Mouse (Mus musculus) kidney, adult 8-10 months (tissue): ENCODE data around the gene Morf4l1.
"Not testable (repeated sequence)": the region's sequence is repeated elsewhere in the genome, so short reads cannot be mapped to it uniquely, and the experiment has no call there.

Experiments
- DNase-seq, 2 experiments: peaks; one replicate each; pipeline ENCODE4 v3.0.0; 2022

Morf4l1 gene

GRCm38 (mm10) chr9:90060574-90060875, 54.0 kb downstream of the Morf4l1 start:
- no peak for DNase-seq

DNA sequence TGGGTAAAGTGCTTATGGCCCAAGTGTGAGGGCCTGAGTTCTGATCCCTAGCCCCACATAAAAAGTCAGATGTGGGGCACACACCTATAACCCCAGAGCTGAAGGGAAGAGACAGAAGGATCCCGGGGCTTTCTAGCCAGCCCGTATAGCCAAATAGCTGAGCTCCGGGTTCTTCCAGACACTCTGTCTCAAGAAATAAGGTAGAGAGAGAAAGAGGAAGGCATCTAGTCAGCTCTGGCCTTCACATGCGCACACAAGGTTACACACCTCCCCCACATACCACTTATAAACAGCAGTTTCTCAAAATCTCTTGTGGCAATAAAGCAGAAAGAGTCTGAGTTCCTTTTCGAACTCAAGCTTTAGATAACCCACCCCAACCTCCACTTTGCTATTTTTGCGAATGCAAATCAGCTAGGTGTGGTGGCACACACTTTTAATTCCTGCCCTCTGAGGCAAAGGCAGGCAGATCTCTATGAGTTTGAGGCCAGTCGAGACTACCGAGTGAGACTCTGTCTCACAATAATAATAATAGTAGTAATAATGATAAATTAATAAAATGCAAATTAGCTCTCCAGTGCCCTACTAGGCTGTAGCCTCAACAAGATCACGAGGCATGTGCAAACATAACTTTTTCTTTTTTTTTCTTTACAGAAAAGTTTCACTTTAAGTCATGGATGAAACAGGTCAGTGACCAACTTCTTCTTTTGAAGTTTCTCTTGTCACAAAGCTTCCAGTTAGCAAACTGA, 54.6 kb downstream of the Morf4l1 start:
- no peak for DNase-seq

GRCm38 (mm10) chr9:90056716-90057115, 57.9 kb downstream of the Morf4l1 start:
- no peak for DNase-seq

- no peak for DNase-seq
Observed at GRCm38 (mm10) chr9:90055911-90056310, 58.7 kb downstream of the Morf4l1 start.

GRCm38 (mm10) chr9:90055409-90055808, 59.2 kb downstream of the Morf4l1 start:
- DNase-seq = no peak

DNA sequence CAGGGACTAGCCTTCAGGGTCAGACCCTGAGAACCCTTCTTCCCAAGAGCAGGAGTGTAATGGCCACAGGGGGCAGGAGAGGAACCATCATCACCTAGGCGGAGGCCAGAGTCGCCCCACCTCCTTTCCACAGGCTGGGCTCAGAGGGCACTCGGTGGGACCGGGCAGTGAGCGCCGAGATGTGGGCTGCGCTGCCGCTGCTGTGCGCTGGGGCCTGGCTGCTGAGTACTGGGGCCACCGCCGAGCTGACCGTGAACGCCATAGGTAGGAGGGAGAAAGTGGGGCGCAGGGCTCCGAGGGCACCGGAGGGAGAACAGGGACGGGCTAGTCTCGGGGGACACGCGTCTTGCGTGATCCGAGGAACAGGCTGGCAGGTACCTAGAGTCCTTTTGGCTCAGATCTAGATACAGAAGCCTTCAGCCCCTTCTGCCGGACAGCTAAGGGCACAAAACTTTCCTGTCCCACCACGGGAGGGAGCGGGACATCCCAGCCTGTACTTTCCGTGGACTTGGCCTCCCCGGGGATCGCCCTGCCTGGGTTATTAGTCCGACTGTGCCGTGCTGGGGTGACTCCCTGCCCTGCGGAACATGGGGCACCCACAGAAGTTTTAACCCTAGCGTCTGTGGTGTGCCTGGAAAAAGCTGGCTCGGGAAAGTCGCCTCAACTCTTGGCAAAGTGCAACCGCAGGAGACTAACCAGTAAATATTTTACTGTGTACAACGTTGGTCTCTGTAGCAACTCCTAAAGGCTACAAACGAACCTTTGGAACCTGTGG, 60.0 kb downstream of the Morf4l1 start:
- peak; percentile 83 to 86 for DNase-seq

DNA sequence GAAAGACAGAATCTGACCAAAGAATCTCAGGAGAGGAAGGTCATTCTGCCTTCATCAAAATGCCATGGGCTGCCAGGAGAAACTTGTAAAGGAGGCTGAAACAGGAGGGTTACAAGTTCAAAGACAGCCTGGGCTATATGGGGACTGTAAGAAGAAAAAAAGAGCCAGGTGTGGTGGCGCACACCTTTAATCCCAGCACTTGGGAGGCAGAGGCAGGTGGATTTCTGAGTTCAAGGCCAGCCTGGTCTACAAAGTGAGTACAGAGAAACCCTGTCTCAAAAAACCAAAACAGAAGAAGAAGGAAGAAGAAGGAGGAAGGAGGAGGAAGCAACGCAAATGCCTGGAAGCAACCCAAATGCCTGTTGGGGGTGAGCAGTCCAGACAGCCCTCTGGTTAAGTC, 60.7 kb downstream of the Morf4l1 start, which contains the start of gene Ctsh:
TSS of gene Ctsh (plus strand) at position 301 of the 400 bp plus-strand sequence.
- DNase-seq = no peak

DNA sequence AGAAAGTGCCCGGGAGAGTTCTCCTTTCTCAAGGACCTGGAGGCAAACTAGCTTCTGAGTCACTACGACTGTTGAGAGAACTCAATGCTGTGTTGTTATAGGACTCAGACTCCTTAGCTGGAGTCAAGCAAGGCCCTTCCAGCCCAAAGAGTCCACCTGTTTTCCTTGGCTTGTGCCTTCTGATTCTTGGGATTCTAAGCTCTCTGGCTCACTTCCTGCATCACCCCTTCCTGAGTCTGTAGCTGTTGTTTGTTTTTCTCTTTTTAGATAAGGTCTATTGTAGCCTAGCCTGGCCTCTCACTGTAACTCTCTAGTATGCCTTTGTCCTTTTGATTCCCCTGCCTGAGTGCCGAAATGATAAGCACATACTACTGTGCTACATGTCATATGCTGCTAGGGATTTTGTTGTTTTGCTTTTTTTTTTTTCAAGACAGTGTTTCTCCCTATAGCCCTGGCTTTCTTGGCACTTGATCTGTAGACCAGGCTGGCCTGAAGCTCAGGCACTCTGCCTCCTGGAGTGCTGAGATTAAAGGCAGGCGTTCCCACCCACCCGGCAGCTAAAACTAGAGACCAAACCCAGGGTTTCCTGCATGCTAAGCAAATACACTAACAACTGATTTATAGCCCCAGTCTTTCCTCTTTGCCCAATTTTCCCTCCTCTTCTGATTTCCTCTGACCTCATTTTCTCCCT, 66.5 kb downstream of the Morf4l1 start:
- DNase-seq = no peak

GRCm38 (mm10) chr9:90045191-90045590, 69.4 kb downstream of the Morf4l1 start:
- DNase-seq = no peak

DNA sequence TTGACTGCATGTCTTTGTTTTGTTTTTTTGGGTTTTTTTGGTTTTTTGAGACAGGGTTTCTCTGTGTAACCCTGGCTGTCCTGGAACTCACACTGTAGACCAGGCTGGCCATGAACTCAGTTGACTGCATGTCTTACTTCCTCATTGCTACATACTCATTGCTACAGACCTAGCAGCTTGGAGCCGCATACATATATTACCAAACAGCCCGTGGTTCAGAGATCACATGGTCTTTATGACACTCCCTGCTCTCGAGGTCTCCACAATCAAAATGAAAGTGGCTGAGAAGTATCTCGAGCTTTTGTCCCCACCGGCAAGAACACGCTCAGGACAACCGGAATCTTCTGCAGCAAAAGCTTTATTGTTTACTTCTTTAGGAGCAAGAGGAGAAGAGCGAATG, 71.7 kb downstream of the Morf4l1 start:
- not testable (repeated sequence) for DNase-seq
